Mouse (Mus musculus) liver, embryonic 14.5 days (tissue): ENCODE data around the gene Nfia.

Source experiments
- CTCF ChIP-seq: IDR thresholded peaks from 2 replicates; pipeline ENCODE4 v1.5.1; 2016; ENCODE audit warnings: antibody characterized with exemption, low read depth, control low read depth
- EP300 ChIP-seq: IDR thresholded peaks from 2 replicates; pipeline ENCODE4 v1.6.1; 2016; ENCODE audit warnings: antibody characterized with exemption, low read depth

GRCm38 (mm10) chr4:97962856-97963255 is 190.3 kb downstream of the Nfia start:
- no peak for TF ChIP-seq EP300
- TF ChIP-seq CTCF: no peak
